Mouse (Mus musculus): ENCODE data around the gene Apbb2.

The Apbb2 gene

GRCm38 (mm10) chr5:66545573-66546141 lies 72.9 kb downstream of the Apbb2 start:
- DNase-seq, result no peak

DNA sequence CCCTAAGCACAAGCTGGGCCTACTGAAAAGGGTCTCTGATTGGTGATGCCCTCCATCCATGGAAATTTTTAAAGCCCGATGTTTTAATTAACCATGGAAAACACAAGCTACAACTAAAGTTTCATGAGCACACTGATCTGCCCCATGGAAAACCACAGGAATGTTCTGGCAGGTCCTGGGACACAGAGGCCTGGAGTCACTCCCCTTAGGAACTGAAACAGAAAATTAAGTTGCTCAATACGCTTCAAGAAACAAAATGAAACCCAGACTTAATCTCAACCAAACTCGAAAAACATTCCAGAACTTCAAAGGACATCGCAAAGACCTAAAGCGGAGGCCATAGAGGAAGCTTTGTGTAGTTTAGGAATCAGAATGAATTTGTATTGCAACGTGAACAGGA lies 74.8 kb downstream of the Apbb2 start:
- DNase-seq, result no peak

GRCm38 (mm10) chr5:66543344-66543743 lies 75.2 kb downstream of the Apbb2 start:
- DNase-seq, result no peak

GRCm38 (mm10) chr5:66542521-66542920 lies 76.1 kb downstream of the Apbb2 start:
- no peak for DNase-seq

- DNase-seq, result no peak
Observed at GRCm38 (mm10) chr5:66541385-66541784, 77.2 kb downstream of the Apbb2 start.

DNA sequence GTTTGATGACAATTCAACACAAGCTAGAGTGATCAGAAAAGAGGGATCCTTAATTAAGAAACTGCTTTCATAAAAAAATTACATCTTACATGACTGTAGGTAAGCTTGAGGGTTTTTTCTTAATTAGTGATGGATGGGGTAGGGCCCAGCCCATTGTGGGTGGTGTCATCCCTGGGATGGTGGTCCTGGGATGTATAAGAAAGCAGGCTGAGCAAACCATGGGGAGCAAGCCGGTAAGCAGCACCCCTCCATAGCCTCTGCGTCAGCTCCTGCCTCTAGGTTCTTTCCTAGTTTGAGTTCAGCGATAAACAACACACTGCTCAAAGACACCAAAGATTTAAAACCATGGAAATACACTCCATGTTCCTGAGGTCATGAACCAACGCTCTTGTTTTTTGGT lies 78.3 kb downstream of the Apbb2 start:
- DNase-seq, result no peak

DNA sequence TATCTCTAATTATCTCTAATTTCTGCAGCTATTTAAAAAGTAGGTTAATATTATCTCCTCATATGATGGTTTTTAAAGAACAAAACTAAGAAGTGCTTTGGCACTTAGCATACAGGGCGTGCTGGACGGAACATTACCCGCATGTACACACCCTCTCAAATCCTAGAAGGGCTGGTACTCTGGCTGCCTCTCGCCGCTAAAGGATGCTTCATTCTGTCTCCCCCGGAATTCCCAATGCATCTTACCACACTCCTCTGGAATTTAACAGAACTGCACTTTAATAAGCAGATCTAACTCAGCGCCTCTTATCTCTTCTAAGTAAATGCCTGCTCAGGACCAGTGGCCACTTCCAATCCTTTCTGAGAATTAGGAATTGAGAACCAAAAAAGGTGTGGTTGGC lies 80.8 kb downstream of the Apbb2 start:
- no peak for DNase-seq

- no peak for DNase-seq
Observed at GRCm38 (mm10) chr5:66536696-66537358, 81.8 kb downstream of the Apbb2 start.

- no peak for DNase-seq
Observed at GRCm38 (mm10) chr5:66535566-66536236, 82.9 kb downstream of the Apbb2 start.

DNA sequence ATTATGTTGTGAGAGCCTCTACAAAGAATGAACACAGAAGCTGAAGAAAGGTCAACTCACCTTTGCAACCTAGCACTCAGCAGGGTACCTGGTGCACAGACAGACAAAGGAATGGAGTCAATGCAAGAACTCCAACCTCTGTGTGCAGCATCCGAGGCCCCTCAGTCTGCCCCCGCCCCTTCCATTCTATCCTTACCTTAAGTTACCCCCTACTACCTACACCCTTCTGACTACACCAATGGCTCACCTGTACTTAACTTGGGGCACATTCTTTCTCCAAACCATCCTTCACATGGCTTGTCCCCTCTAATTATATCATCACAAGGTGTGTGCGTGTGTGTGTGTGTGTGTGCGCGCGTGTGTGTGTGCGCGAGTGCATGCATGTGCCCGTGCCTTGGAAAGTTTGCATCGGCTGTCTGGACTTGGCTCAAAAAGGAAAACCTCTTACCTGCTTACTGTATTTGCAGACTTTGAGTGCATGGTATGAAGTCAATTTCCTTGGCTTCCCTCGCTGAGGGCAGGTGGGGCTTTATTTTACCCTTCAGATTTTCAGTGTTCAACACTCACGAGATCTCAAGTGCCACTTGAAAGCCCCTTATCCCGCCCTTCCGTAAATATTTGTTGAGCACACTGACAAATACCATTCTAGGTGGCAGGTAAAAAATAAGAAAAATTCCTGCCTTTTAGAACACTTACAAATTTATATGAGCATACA lies 84.7 kb downstream of the Apbb2 start:
- no peak for DNase-seq

DNA sequence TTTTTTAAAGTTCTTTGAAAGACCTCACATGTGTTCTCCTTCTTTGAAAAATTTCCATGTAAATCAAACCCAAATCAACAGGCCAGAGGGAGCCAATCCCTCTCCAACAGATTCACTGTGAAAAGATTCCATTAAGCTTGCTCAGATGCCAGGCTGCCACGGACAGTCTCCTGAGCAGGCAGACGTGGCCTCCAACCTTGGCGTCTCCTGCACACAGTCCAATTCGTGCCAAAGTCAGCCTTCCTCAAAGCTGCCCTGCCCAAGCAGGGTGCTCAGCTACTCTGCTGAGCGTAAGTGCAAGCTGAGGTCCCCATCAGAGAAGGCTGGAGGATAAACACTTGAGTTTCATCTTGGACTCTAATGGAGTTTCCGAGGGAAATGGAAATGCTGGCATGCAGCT lies 85.8 kb downstream of the Apbb2 start:
- no peak for DNase-seq

GRCm38 (mm10) chr5:66530361-66530760 lies 88.2 kb downstream of the Apbb2 start:
- no peak for DNase-seq

DNA sequence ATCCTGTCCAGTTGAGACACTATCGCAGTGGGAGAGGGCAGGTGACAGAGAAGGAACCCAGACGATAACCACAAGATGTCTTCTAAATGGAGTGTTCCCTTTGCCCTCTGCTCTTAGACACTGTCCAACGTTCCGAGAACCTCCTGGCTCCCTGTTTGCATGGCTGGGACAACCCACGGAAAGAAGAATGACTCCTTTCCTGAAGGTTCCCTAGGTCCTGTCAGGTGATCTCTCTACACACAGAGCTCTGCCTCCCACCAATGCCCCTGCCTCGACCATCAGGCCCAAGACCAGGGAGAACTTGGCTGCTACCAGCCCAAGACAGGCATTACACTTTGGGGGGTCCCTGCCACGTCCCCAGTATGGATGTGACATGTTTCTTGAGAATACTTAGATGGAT lies 89.0 kb downstream of the Apbb2 start:
- DNase-seq, result no peak

DNA sequence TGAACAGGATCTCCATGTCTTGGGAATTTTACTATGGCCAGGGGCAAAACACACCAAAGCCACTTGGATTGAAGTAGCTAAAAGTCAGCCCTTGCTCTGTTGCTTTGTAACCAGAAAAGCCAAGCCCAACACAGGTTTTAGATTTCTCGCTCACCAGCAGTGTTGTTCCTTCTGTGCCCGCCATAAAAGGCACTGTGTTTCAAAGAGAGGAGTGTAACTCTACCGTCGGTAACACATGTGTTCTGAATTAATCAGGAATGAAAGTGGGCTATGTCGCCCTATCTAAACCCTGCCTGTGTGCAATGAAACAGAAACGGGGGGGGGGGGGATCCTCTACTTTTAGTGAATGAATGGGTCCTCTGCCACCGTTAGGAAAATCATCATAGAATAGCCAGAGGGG lies 90.0 kb downstream of the Apbb2 start:
- DNase-seq, result no peak

DNA sequence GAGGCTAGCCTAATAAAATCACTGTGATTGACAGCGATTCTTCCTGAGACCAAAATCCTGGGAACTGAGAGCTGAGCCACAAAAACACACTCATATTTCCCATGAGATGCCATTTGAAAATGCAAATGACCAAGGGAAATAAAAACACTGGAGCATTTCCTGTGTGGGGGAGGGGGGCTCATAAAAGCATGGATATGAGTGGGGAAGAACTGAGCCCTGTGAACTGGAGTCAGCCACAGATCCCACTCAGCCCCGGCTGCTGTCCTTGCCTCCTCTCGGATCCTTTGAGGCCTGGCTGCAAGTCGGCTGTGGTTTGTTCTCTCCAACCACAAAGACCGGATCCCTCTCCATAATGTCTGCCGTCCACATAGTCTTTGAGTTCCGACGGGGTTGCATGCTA lies 91.5 kb downstream of the Apbb2 start:
- no peak for DNase-seq

- DNase-seq, result no peak
Observed at GRCm38 (mm10) chr5:66525002-66525401, 93.6 kb downstream of the Apbb2 start.

- DNase-seq, result no peak
Observed at GRCm38 (mm10) chr5:66523681-66524503, 94.7 kb downstream of the Apbb2 start.

- no peak for DNase-seq
Observed at GRCm38 (mm10) chr5:66521250-66521649, 97.3 kb downstream of the Apbb2 start.

DNA sequence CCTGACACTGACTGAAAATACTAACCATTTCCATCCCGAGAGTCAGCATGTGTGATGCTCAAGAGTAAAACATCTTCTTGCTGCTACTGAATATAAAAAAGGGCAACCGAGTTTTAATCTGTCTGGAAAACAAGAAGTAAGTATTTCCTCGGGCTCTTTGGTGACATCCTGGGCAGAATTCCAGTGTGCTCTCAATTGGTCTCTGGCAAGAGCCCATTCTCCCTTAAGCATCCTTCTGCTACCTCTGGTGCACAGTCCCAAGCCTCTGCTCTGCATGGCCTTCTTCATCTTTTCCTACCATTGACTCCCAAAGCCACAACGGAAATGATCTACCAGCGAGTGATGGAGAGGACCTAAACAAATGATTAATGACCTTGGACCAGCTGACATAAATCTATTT lies 99.1 kb downstream of the Apbb2 start:
- no peak for DNase-seq

DNA sequence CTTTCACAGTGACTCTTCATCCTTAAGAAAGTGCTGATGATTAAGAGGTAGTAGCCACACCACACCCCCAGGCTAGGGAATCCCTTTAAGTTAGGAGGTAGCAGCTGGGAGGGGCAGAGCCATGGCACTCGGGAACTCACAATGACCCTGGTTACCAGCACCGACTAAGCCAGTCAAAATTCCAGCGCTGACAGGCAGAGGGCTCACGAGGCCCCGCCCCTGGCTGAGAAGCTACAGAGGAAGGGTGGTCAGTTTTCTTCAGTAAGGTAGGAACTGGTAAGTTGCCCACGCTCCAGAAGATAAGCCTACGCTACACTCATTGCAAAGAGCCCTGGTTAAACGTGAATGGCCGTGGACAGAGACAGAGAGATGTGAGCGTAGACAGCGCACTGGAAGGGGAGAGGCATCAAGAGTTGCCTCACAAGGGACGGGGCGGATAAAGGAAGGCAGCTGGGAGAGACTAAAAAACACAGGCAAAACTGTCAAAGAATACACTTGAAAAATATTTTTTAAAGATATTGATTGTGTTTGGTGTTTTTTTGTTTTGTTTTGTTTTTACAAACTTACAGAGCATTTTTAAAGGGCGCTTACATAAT lies 100.1 kb downstream of the Apbb2 start:
- DNase-seq, result no peak

DNA sequence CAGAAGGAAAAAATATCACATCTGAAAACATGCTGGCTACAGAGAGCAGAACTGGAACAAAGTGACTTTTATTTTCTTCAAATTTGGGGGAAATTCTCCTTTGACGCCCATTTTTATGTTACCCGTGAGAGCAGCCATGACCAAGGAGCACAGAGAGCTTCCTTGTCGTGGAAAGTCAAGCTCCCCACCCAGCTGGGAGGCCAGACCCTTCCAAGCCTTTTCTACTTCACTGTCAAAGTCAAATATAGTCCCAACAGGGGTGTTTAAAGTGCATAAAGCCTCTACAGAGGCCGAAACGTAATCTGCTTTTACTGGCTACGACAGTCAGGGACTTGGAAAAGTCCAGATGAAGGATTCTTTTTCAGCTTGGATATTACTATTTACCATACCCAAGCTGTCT lies 101.1 kb downstream of the Apbb2 start:
- DNase-seq, result no peak

DNA sequence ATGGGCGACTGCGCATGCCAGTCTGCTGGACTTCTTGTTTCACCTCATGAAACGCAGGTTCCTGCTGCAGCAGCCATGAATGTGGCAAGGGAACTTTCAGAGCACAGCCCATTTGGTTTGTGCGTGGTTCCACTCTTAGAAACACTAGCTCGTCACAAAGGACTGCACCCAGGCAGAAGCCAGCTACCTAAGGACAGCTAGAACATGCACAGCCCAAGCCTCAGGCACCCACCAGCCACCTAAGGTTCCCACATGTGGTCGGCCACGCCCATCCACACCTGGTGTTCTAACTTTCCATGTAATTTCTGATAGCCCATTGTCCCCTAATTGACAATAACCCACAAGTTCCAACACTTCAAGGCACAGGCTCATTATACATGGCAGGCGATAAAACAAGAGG lies 102.3 kb downstream of the Apbb2 start:
- DNase-seq, result no peak

GRCm38 (mm10) chr5:66515271-66515670 lies 103.3 kb downstream of the Apbb2 start:
- no peak for DNase-seq

Measured in thymus, postnatal 36 days (tissue).